Comparison of ENCODE assay signal across 9 mouse cellular contexts in genomic region chr5:142960775-142961271, GRCm38 (mm10). TPM values are rescaled to one million over a fixed set of nuclear protein-coding genes. Genes with fewer than 3 reads are reported as not detected.
DNase-seq lines count a peak whose midpoint lies in the region; ATAC-seq and TF ChIP-seq lines count a peak whose summit lies in the region.
"Had no signal": no experiment of that assay in that cellular context is flagged by ENCODE, and none has a peak within 500 bp of the region (broad histone marks: within the 10 kb centered on the region; RNA-seq: fewer than 3 reads in every experiment).

No protein-coding gene starts in this region.

- DNase-seq in left cerebral cortex, adult 2 months (ENCODE audit: extremely low spot score in 1 of 2, low spot score in 2 of 2): no peak
- DNase-seq in left cerebral cortex, adult 11 months (ENCODE audit: low spot score): no peak
- DNase-seq in T-cell, adult 2 months (ENCODE audit: low spot score): peak; percentile 8
- DNase-seq in testis, postnatal 10 days (ENCODE audit: low spot score): peak; percentile 51
- DNase-seq in gastrocnemius, postnatal 36 days: no peak

- H3K27ac ChIP-seq in left cerebral cortex, adult 2 months: peak overlapping the region; percentile 96
- H3K27ac ChIP-seq in forebrain, embryonic 13.5 days: peak overlapping the region; percentile 98
- H3K27ac ChIP-seq in intestine, embryonic 15.5 days: peak overlapping the region; percentile 91

- 0 out of 2 replicates have a peak, but pooled peaks cover 3% of the 10 kb centered on the region for H3K27me3 ChIP-seq in forebrain, embryonic 13.5 days
- H3K27me3 ChIP-seq in intestine, embryonic 15.5 days (replicated peaks): peaks cover 4% of the 10 kb centered on the region; the same call in 1 of the 2 replicates
- peaks cover 89% of the 10 kb centered on the region for H3K27me3 ChIP-seq in megakaryocyte, embryonic 14.5 days (replicated peaks)

- H3K4me2 ChIP-seq in forebrain, embryonic 13.5 days: peak overlapping the region; percentile 99
- H3K4me2 ChIP-seq in intestine, embryonic 15.5 days (replicated peaks): peak overlapping the region; percentile 90

- H3K36me3 ChIP-seq in forebrain, embryonic 13.5 days (ENCODE audit: poor library complexity, severe bottlenecking): peaks cover under 1% of the 10 kb centered on the region
- 0 out of 2 replicates have a peak, but pooled peaks cover under 1% of the 10 kb centered on the region for H3K36me3 ChIP-seq in intestine, embryonic 15.5 days
- no peaks in the 10 kb centered on the region for H3K36me3 ChIP-seq in megakaryocyte, embryonic 14.5 days (replicated peaks; ENCODE audit: low read length)

- intact Hi-C loops in left cerebral cortex, adult 2 months (cut with DNase I): loop anchor here (10.0 kb wide), 2 partner anchors 266 to 734 kb away; partner anchors contain the start of gene Slc29a4
- intact Hi-C loops in gastrocnemius, postnatal 36 days (cut with DNase I): no loop called here

- under 1% methylated on average over 58 of the region's 59 CpGs for WGBS in forebrain, embryonic 13.5 days
- under 1% methylated on average over 59 of the region's 59 CpGs for WGBS in intestine, embryonic 15.5 days

- TF ChIP-seq CTCF in left cerebral cortex, adult 2 months (IDR thresholded peaks at IDR 0.05): no peak

- ATAC-seq in forebrain, embryonic 13.5 days: 0 out of 2 replicates have a peak, but pooled peaks have one; percentile 6
- no peak for ATAC-seq in intestine, embryonic 15.5 days

- peak overlapping the region; percentile 94 for H3K4me3 ChIP-seq in left cerebral cortex, adult 2 months
- peak overlapping the region; percentile 97 for H3K4me3 ChIP-seq in forebrain, embryonic 13.5 days
- peak overlapping the region; percentile 59 for H3K4me3 ChIP-seq in intestine, embryonic 15.5 days (replicated peaks)
- peak overlapping the region; percentile 92 for H3K4me3 ChIP-seq in megakaryocyte, embryonic 14.5 days (replicated peaks)

- no peaks in the 10 kb centered on the region for H3K9me3 ChIP-seq in forebrain, embryonic 13.5 days (replicated peaks)
- H3K9me3 ChIP-seq in intestine, embryonic 15.5 days: no peaks in the 10 kb centered on the region
- peaks cover 6% of the 10 kb centered on the region for H3K9me3 ChIP-seq in megakaryocyte, embryonic 14.5 days

- H3K9ac ChIP-seq in forebrain, embryonic 13.5 days: peak overlapping the region; percentile 99
- H3K9ac ChIP-seq in intestine, embryonic 15.5 days: peak overlapping the region; percentile 83

- peaks cover 37% of the 10 kb centered on the region for H3K4me1 ChIP-seq in forebrain, embryonic 13.5 days
- H3K4me1 ChIP-seq in intestine, embryonic 15.5 days (replicated peaks): peaks cover 28% of the 10 kb centered on the region
- H3K4me1 ChIP-seq in megakaryocyte, embryonic 14.5 days: peaks cover 40% of the 10 kb centered on the region

RNA-seq across cellular contexts. Expression of gene Fscn1, which starts 0.7 kb away (rescaled TPM):
- total RNA-seq in left cerebral cortex, adult 2 months (2021): 100 to 1,000 TPM; 334 to 344 TPM
- 521 and 522 TPM in 2 replicates for polyA plus RNA-seq in forebrain, embryonic 13.5 days (2015; fragmentation: Nextera tagmentation; extraction: Ambion mirVana)
- polyA plus RNA-seq in intestine, embryonic 15.5 days (2015; fragmentation: Nextera tagmentation; extraction: Ambion mirVana): 140 and 170 TPM in 2 replicates
- polyA plus RNA-seq in megakaryocyte, embryonic 14.5 days (2012; ENCODE audit: insufficient read depth, low replicate concordance): 1.3 and 3.6 TPM in 2 replicates
- total RNA-seq in gastrocnemius, postnatal 36 days (2021): 10 to 100 TPM in 1 of 2 experiments, 1 to 10 TPM in 1; 9.8 to 12.0 TPM
- total RNA-seq: neutrophil, adult 5-6 weeks had no signal

RNA-seq across cellular contexts. Expression of gene Actb, which starts 54.3 kb away (rescaled TPM):
- 1,000 to 10,000 TPM; 2,227 to 2,233 TPM for total RNA-seq in left cerebral cortex, adult 2 months (2021)
- 15,903 and 18,325 TPM in 2 replicates for polyA plus RNA-seq in forebrain, embryonic 13.5 days (2015; fragmentation: Nextera tagmentation; extraction: Ambion mirVana)
- 14,579 and 17,104 TPM in 2 replicates for polyA plus RNA-seq in intestine, embryonic 15.5 days (2015; fragmentation: Nextera tagmentation; extraction: Ambion mirVana)
- polyA plus RNA-seq in megakaryocyte, embryonic 14.5 days (2012; ENCODE audit: insufficient read depth, low replicate concordance): 9,487 and 13,262 TPM in 2 replicates
- 100 to 1,000 TPM; 427 to 440 TPM for total RNA-seq in gastrocnemius, postnatal 36 days (2021)

Comparison
In these comparisons a context has a peak if more than half of its experiments do, and no peak if none do; other contexts are left out.
1. DNase-seq: peak in T-cell, adult 2 months (single experiment) and testis, postnatal 10 days (single experiment); none in left cerebral cortex, adult 2 months (0 of 2), left cerebral cortex, adult 11 months (single experiment) and gastrocnemius, postnatal 36 days (0 of 2).
2. RNA of gene Fscn1, which starts 0.7 kb away (polyA plus RNA-seq): 521 to 522 TPM in forebrain, embryonic 13.5 days and 140 to 170 TPM in intestine, embryonic 15.5 days; 1.3 to 3.6 TPM in megakaryocyte, embryonic 14.5 days; every median in the first group is over 10 times any median in the second.
3. Peak in every context shown above with its lines, with median percentiles within 50 percentile points of each other: H3K27ac ChIP-seq and H3K4me3 ChIP-seq.